Mouse (Mus musculus) stomach, embryonic 16.5 days (tissue): Measurements from ENCODE around the gene Pcyt2. TPM values are rescaled to one million over a fixed set of nuclear protein-coding genes. Genes with fewer than 3 reads are reported as not detected.

ENCODE experiments used
- ATAC-seq: fragments of 200-750 bp; cut with Nextera tagmentation; 2 replicates; pipeline ENCODE4 v1.8.0; 2017; ENCODE audit warnings: moderate number of reproducible peaks, moderate TSS enrichment; ENCODE audit not compliant: insufficient read depth, low FRiP score
- H3K27ac ChIP-seq: fragments of 300-500 bp; sonication (generic); 2 replicates; pipeline ENCODE4 v1.5.1; 2014; ENCODE audit warnings: low read length
- H3K27me3 ChIP-seq: fragments of 300-500 bp; sonication (generic); 2 replicates; pipeline ENCODE4 v1.6.1; 2014; ENCODE audit warnings: low read length, control low read depth, mixed read lengths; ENCODE audit not compliant: control insufficient read depth, insufficient read depth
- H3K36me3 ChIP-seq: fragments of 300-500 bp; sonication (generic); 2 replicates; pipeline ENCODE4 v1.6.1; 2014; ENCODE audit warnings: low read length; ENCODE audit not compliant: control insufficient read depth, insufficient read depth
- H3K4me1 ChIP-seq: fragments of 300-500 bp; sonication (generic); 2 replicates; pipeline ENCODE4 v1.6.1; 2014; ENCODE audit warnings: low read length, control low read depth, mixed read lengths; ENCODE audit not compliant: control insufficient read depth, insufficient read depth
- H3K4me2 ChIP-seq: fragments of 300-500 bp; sonication (generic); 2 replicates; pipeline ENCODE4 v1.6.1; 2014; ENCODE audit warnings: low read depth, low read length, mixed read lengths
- H3K4me3 ChIP-seq: fragments of 300-500 bp; sonication (generic); replicated peaks from 2 replicates; pipeline ENCODE4 v1.5.1; 2014; ENCODE audit warnings: mild to moderate bottlenecking, low read length
- H3K9ac ChIP-seq: fragments of 300-500 bp; sonication (generic); 2 replicates; pipeline ENCODE4 v1.6.1; 2014; ENCODE audit warnings: low read length
- H3K9me3 ChIP-seq: fragments of 300-500 bp; sonication (generic); replicated peaks from 2 replicates; pipeline ENCODE4 v1.6.1; 2016; ENCODE audit warnings: low read length, control low read depth; ENCODE audit not compliant: control insufficient read depth
- WGBS: fragments of 180-500 bp; shearing (Covaris S2); extraction: QIAGEN DNeasy Blood & Tissue Kit; methylation state at CpG from one replicate; pipeline ENCODE4 v1.1.7; 2014; 5-methylcytosine and 5-hydroxymethylcytosine counted together
- polyA plus RNA-seq: library from polyadenylated mRNA; unstranded; fragments of >200 nt; fragmentation: Nextera tagmentation; extraction: Ambion mirVana; gene quantifications from 2 replicates; pipeline ENCODE4 v1.2.1, GENCODE M21; 2015

Gene Pcyt2
- polyA plus RNA-seq, 1 experiment from 2014 or later: 185 TPM

DNA sequence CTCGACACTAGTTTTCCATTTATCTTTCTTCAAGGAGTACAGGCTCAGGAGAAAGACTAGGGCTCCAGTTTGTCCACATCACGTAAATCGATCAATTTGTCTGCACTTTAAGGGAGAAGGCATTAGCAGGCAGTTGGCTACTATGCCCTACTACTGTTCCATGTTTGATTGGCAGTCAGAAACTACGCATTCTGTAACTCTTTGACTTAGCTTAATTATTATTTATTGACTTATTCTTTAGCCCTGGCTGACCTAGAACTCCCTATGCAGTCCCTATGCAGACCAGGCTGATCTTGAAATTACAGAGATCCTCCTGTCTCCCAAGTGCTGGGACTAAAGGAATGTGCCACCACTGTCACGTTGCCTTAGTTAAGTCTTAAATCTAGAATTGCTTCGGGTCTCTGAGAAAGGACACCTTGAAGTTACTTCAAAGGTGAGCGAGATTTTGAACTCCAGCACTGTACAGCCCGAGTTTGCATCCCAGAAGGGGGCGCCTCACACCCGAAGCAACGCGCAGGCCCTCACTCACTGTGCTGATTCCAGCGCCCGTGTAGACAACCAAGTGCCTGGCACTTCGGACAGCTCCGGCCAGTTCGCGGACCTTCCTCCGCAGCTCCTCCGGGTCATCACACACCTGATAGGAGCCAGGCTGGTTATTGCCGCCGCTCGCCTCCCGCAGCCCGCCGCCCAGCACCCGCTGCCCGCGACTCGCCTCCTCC is 6.4 kb upstream of the Pcyt2 start:
- peaks cover 15% of the 10 kb centered on the region for H3K4me1 ChIP-seq
- no peaks in the 10 kb centered on the region for H3K27me3 ChIP-seq
- H3K4me3 ChIP-seq: peak overlapping the region; percentile 100
- peak overlapping the region; percentile 89 for H3K27ac ChIP-seq
- peak; percentile 78; the same call in 1 of the 2 replicates for ATAC-seq
- 11% methylated on average over 30 of the region's 30 CpGs for WGBS
- peak overlapping the region; percentile 83 for H3K9ac ChIP-seq
- no peaks in the 10 kb centered on the region for H3K9me3 ChIP-seq
- peak overlapping the region; percentile 90 for H3K4me2 ChIP-seq
- peaks cover 11% of the 10 kb centered on the region; the same call in 1 of the 2 replicates for H3K36me3 ChIP-seq

DNA sequence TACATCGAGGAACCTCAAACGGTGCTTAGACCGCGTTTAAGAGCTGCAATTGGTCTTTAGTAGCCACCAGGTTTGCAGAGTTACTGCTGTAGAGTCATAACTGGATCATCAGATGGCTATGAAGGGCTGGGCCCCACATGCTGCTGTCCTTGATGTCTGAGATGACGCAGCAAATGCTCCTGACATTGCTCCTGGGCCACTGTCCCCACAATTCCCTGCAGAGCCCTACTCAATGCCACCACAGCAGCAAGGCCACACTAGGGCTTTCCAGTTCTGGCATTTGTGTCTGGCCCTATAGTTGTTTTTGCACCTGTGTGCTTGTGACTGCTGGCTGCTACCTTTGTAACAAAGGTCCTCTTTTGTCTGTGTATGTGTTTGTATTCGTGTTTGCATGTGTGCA is 5.1 kb upstream of the Pcyt2 start:
- Histone ChIP-seq H3K4me2 (no peak overlapping the region), H3K4me3 (no peak overlapping the region), H3K36me3 (0 out of 2 replicates have a peak, but pooled peaks cover 12% of the 10 kb centered on the region), H3K27me3 (no peaks in the 10 kb centered on the region), H3K9ac (no peak overlapping the region), H3K9me3 (no peaks in the 10 kb centered on the region), H3K4me1 (peaks cover 17% of the 10 kb centered on the region), H3K27ac (no peak overlapping the region)
- ATAC-seq: no peak
- WGBS: 88% methylated on average over 6 of the region's 6 CpGs

GRCm38 (mm10) chr11:120620195-120620594 is 2.5 kb upstream of the Pcyt2 start:
- Histone ChIP-seq H3K4me1 (peaks cover 24% of the 10 kb centered on the region), H3K27me3 (no peaks in the 10 kb centered on the region), H3K36me3 (0 out of 2 replicates have a peak, but pooled peaks cover 12% of the 10 kb centered on the region), H3K4me2 (no peak overlapping the region), H3K4me3 (no peak overlapping the region), H3K9me3 (no peaks in the 10 kb centered on the region), H3K9ac (no peak overlapping the region), H3K27ac (no peak overlapping the region)
- WGBS: 94% methylated on average over 14 of the region's 14 CpGs
- no peak for ATAC-seq

DNA sequence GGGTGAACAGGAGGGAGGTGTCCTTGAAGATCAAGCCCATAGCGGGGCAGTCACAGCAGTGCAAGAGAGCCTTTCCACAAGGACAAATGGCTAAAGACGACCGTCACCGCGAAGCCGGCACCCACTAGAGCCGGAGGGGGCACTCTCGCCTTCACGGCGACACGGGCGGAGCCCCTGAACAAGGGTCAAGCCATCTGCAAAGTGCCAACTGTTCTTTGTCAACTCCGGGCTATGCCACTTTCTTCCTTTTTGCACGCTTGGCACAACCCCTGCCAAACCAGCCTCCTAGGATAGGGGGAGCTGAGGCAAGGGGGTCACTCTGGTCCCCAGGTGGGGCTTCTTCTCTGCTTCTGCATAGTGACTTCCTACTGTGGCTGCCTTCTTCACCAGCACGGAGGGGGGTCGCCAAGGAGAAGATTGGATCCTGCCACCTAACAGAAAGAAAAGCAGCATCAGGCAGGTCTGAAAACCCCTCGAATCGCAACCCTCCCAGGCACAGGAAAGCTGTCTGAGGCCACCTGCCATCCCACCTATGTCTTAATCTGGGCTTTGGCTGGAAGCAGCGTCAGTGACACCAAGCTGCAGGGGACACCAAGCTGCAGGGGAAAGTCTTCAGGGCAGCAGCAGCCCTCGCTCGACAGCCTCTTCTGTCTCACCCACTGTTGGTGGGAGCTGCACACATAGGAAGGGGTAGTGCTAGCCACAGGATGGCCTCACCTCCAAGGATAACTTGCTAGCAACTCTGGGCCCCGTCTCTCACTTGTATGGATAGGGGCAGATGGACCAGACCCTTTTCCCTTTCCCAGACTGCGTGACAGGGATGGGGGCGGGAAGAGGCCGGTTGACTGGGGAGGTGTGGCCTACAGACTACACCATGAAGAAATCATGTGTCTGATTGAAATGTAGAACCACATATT is 1.1 kb upstream of the Pcyt2 start:
- ATAC-seq: no peak
- H3K36me3 ChIP-seq: 0 out of 2 replicates have a peak, but pooled peaks cover 12% of the 10 kb centered on the region
- no peaks in the 10 kb centered on the region for H3K9me3 ChIP-seq
- H3K9ac ChIP-seq: no peak overlapping the region
- H3K4me2 ChIP-seq: no peak overlapping the region
- no peaks in the 10 kb centered on the region for H3K27me3 ChIP-seq
- peak overlapping the region; percentile 29; the same call in 1 of the 2 replicates for H3K27ac ChIP-seq
- H3K4me3 ChIP-seq: no peak overlapping the region
- peaks cover 17% of the 10 kb centered on the region for H3K4me1 ChIP-seq
- 94% methylated on average over 24 of the region's 25 CpGs for WGBS

DNA sequence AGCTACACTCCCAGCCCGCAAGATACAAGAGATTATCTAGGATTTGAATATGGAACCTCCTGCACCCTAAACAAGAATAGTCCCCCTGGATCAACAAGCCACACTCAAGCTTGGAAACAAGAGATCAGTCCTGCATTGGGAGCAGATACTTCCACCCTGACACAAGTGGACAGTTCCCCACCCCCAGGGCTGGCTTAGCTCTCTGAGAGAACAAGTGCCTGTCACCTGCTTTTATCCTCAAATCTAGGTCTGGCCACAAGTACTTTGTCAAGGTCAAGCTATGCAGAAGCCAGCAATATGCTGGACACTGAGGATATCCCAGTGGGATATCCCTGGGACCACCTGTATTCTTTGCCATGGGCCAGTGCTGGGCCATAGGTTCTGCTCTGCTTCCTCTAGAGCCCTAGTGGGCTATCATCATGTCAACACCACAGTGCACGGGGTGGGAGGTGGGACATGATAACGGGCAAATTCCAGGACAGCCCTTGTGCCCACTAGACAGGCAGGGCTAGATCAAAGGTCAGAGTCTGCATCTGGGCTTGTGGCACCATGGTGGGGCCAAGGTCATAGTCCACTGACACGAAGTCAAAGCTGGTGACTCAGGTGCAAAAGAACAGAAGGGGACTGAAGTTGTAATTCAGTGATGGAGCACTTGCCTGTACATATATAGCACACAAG is 980 bp downstream of the Pcyt2 start:
- Histone ChIP-seq H3K9me3 (no peaks in the 10 kb centered on the region), H3K27ac (peak overlapping the region; percentile 79), H3K9ac (peak overlapping the region; percentile 78), H3K36me3 (peaks cover 21% of the 10 kb centered on the region; the same call in 1 of the 2 replicates), H3K4me1 (peaks cover 14% of the 10 kb centered on the region), H3K27me3 (no peaks in the 10 kb centered on the region), H3K4me2 (peak overlapping the region; percentile 65), H3K4me3 (peak overlapping the region; percentile 86)
- ATAC-seq: no peak
- WGBS: 38% methylated on average over 4 of the region's 4 CpGs

DNA sequence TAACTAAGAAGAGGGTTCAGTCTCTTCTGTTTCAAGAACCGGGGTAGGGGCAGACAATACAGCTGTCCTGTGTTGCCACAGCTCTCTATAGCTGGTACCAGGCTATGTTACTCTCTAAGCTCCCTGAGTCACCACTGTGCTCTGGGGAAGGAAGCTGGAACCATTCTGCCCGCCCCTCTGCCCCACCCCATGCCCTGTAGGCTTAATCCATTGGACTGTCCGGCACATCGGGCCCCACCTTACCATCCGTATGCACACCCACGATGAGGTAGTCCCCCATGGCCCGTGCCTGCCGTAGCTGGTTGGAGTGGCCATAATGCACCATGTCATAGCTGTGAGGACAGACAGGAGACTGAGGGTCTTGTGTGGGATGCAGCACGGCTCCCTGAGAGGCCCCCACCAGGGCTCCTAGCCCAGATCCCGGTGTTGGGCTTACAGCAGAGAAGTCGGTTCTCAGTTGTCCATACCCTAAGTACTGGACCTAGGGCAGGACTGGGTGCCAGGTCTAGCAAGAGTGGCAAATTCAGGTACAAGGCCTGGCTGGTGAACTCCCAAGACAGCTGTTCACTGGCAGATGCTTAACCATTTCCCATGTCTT is 2.0 kb downstream of the Pcyt2 start:
- no peaks in the 10 kb centered on the region for H3K9me3 ChIP-seq
- peak overlapping the region; percentile 32; the same call in 1 of the 2 replicates for H3K9ac ChIP-seq
- peaks cover 20% of the 10 kb centered on the region; the same call in 1 of the 2 replicates for H3K36me3 ChIP-seq
- ATAC-seq: no peak
- H3K4me1 ChIP-seq: peaks cover 14% of the 10 kb centered on the region
- no peaks in the 10 kb centered on the region for H3K27me3 ChIP-seq
- no peak overlapping the region for H3K4me2 ChIP-seq
- H3K4me3 ChIP-seq: no peak overlapping the region
- H3K27ac ChIP-seq: no peak overlapping the region
- 89% methylated on average over 11 of the region's 11 CpGs for WGBS

- peaks cover 14% of the 10 kb centered on the region for H3K4me1 ChIP-seq
- H3K36me3 ChIP-seq: peaks cover 15% of the 10 kb centered on the region; the same call in 1 of the 2 replicates
- no peak for ATAC-seq
- peak overlapping the region; percentile 3; the same call in 1 of the 2 replicates for H3K9ac ChIP-seq
- WGBS: 93% methylated on average over 6 of the region's 6 CpGs
- no peak overlapping the region for H3K4me2 ChIP-seq
- no peak overlapping the region for H3K27ac ChIP-seq
- H3K27me3 ChIP-seq: no peaks in the 10 kb centered on the region
- no peak overlapping the region for H3K4me3 ChIP-seq
- no peaks in the 10 kb centered on the region for H3K9me3 ChIP-seq
Observed at GRCm38 (mm10) chr11:120615167-120615566, 2.6 kb downstream of the Pcyt2 start.

GRCm38 (mm10) chr11:120613976-120614375 is 3.8 kb downstream of the Pcyt2 start:
- Histone ChIP-seq H3K27ac (no peak overlapping the region), H3K4me2 (no peak overlapping the region), H3K4me1 (peaks cover 24% of the 10 kb centered on the region), H3K36me3 (peaks cover 14% of the 10 kb centered on the region; the same call in 1 of the 2 replicates), H3K9me3 (no peaks in the 10 kb centered on the region), H3K4me3 (no peak overlapping the region), H3K27me3 (no peaks in the 10 kb centered on the region), H3K9ac (no peak overlapping the region)
- 88% methylated on average over 8 of the region's 8 CpGs for WGBS
- no peak for ATAC-seq
